Mouse (Mus musculus): ENCODE data around the gene Itga5. TPM values are rescaled to one million over a fixed set of nuclear protein-coding genes. Genes with fewer than 3 reads are reported as not detected.
"Not testable (repeated sequence)": the region's sequence is repeated elsewhere in the genome, so short reads cannot be mapped to it uniquely, and the experiment has no call there.

Itga5 gene
- 1 to 10 TPM; 7.4 to 7.6 TPM for total RNA-seq (2021)

DNA sequence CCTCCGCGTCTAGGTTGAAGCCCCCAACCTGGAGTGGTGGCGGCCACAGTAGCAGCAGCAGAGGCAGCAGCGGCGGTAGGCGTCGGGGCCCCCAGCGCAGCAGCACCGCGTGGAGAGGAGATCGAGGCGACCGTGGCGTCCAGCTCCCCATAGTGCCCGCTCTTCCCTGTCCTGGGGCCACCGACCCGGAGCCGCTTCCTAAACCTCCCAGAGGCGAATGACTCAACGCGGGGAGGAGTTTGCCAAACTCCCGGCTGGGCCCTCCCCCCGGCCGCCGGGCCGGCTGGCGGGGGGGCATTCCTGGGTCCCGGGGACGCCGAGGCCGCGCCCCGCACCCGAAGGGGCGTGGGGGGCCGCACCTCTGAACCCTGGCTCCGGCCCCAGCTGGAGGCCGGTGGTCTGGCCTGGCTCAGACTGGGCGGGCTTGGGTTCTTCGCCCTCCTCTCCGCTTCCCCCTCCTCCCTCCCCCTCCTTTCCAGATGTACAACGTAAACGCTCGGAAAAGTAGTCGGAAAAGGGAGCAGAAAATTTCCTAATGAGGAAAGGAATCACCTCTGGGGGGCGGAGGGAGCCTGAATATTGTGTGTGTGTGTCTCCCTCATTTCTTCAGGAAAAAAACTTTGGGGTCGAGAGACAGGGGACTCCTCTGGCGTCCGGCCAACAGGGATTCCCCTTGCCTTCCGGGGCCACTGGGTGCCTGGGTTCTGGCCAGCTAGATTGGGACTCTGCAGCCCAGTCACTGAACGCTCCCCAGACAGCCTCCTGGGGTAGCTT is at the start of gene Itga5:
TSS of gene Itga5 (minus strand) at position 388 of the 774 bp plus-strand sequence.
- peak; percentile 39 for DNase-seq
- intact Hi-C loops (cut with DNase I), result no loop called here

DNA sequence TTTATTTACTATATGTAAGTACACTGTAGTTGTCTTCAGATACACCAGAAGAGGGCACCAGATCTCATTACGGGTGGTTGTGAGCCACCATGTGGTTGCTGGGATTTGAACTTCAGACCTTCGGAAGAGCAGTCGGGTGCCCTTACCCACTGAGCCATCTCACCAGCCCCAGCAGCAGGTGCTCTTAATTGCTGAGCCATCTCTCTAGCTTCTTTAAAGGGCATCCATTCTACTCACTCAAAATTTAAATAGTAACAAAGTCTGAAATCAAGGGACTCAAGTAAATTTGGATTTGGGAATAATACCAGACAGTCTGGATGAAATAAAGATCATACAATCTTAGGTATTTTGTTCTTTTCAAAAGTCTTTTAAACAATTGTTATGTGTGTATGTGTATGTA is 39.0 kb upstream of the Itga5 start:
- DNase-seq; intact Hi-C loops (cut with DNase I): not testable (repeated sequence)

DNA sequence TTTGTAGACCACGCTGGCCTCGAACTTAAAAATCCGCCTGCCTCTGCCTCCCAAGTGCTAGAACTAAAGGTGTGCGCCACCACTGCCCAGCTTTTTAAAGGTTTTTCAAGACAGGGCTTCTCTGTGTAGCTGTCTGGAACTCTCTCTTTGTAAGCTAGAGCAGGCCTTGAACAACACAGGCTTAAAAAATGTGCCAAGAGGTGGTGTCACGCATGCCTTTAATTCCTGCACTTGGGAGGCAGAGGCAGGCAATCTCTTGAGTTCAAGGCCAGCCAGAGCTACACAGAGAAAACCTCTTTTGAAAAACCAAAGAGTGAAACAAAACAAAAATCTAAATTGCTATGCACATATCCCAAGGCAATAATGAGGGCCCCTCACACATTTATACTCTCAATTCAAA is 34.8 kb upstream of the Itga5 start:
- no peak for DNase-seq
- intact Hi-C loops (cut with DNase I), result no loop called here

DNA sequence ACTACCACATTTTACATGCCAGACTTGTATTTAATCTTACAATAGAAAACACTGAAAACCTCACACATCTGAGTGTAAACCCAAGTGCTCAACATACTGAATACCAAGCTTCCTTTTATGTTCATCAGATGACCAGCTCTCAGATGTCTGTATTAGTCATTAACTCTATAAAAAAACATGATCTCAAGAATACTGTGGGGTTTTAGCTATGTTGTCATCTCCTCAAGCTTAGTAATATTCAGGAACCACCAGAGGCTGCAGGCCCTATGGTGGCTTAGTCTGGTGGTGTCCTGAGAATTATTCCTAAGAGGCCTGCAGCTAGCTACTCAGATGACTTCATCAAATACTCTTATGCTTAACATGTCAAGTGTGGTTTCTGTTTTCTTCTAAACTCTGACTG is 27.0 kb upstream of the Itga5 start:
- intact Hi-C loops (cut with DNase I), result no loop called here
- DNase-seq, result no peak

DNA sequence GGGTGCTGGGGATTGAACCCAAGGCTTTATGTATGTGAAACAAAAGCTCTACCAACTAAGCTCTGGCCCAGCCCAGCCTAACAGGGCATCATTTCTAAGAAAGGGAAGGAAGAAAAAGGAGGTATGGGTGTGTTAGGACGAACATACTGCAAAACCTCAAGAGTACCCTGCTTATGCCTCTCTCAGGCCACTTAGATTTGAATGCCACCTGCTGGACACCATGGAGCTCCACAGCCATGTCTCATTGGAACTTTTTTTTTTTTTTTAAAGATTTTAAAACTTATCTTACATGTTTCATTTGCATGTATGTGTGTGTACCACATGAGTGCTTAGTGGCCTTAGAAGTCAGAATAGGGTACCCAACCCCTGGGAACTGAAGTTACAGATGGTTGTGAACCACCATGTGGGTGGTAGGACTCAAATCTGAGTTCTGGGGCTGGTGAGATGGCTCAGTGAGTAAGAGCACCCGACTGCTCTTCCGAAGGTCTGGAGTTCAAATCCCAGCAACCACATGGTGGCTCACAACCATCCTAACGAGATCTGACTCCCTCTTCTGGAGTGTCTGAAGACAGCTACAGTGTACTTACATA is 22.1 kb upstream of the Itga5 start:
- no peak for DNase-seq
- intact Hi-C loops (cut with DNase I), result no loop called here

DNA sequence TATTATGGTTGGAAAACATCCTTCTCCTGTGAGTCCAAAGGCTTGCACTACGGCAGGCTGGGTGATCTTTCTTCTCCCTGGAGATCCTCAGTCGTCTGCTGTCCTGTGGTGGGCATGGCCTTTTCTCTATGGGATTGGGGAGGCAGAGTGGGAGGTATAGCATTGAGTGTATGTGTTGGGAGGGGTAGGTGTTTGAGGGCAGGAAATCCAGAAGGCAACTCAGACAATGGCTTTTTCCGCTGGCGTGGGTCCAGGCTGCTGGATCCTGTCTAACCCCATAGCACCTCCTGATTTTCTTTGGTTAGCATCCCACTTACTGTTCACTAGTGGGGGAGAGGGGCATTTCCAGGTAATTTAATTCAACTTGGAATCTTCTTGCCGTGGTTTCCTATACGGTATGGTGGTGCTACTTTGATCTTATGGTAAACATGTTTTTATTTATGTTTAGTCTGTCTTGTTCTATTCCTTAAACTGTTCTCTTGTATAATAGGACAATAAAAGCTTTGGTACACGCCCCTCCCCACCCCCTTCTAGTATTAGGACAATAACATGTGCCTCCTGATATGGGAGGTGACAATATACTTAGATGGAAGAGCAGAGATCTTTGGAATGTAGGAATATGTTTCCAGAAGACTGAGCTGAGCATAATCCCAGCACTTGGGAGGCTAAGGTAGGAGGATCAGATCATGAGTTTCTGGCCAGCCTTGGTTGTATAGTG is 17.4 kb upstream of the Itga5 start:
- DNase-seq, result no peak
- intact Hi-C loops (cut with DNase I), result no loop called here

DNA sequence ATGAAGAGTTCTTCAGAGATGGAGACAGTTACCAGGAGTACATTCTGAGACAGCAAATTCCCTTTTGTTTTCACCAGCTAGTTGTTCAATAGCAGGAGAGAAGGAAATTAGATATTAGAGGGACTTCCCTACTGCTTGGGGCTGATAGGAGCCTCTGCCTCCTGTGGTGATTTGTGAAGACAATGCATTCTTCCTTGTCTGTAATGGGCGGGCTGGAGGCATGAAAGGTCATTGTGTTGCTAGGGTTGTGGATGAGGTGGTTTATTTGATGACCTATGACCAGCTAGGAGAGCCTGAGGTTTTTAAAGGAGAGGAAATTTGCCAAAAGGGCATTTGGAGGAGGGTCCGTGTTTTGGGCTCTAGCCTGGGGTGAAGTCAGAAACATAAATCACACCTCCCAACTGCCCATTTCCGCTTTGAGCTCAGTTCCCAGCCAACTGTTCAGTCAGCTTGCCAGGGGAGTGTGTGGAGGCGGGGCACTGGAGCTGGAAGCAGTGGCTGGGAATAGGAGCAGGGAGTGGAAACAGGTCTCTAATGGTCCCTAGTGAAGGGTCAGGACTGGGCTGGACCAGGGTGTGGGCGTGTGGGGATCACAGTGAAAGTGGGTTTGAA is 16.3 kb upstream of the Itga5 start:
- DNase-seq, result peak; percentile 35
- intact Hi-C loops (cut with DNase I), result no loop called here

DNA sequence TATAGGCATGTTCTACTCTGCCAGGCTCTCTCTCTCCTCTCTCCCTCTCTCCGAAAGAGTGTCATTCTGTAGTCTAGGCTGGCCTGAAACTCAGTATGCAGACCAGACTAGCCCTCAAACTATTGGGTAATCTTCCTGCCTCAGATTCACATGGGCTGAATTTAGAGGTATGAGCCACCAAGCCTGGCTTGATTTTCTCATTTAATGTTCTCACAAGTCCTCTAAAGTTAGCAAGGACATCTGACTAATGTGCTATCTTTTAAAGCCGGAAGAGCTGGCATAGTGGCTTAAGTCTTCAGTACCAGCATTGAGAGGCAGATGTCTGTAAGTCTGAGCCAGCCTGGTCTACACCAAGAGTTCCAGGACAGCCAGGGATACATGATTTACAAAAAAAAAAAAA is 15.5 kb upstream of the Itga5 start:
- DNase-seq, result no peak
- intact Hi-C loops (cut with DNase I), result no loop called here

DNA sequence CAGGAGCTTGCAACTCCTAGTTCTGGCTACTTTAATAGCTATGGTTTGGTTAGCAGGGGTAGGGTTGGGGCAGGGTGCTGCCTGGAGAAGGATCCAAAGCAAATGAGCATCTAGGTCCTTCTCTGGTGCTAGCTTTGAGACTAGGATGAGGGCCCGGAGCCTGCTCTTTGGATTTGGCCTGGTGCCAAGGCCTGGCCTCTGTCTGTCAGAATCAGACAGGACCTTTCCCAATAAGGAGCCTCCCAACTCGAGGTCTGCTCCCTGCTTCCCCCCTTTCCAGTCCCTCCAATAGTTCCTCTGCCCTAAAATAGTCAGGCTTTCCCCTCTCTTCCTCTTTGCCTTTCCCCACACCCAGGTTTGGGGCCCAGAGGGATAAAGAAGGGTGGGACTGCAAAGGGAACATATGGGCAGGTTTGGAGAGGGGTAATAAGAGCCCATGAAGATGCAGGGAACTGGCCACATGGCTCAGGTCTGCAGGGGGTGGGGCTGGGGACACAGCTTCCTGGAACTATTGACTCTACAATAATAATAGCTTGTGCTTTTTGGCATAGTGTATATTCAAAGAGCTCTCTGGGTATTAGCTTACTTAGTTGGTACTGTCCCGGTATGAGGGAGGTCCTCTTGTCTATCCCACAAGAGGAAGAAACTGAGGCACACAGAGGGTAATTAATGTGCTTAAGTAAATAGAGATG is 12.2 kb upstream of the Itga5 start:
- DNase-seq, result no peak
- intact Hi-C loops (cut with DNase I), result no loop called here

DNA sequence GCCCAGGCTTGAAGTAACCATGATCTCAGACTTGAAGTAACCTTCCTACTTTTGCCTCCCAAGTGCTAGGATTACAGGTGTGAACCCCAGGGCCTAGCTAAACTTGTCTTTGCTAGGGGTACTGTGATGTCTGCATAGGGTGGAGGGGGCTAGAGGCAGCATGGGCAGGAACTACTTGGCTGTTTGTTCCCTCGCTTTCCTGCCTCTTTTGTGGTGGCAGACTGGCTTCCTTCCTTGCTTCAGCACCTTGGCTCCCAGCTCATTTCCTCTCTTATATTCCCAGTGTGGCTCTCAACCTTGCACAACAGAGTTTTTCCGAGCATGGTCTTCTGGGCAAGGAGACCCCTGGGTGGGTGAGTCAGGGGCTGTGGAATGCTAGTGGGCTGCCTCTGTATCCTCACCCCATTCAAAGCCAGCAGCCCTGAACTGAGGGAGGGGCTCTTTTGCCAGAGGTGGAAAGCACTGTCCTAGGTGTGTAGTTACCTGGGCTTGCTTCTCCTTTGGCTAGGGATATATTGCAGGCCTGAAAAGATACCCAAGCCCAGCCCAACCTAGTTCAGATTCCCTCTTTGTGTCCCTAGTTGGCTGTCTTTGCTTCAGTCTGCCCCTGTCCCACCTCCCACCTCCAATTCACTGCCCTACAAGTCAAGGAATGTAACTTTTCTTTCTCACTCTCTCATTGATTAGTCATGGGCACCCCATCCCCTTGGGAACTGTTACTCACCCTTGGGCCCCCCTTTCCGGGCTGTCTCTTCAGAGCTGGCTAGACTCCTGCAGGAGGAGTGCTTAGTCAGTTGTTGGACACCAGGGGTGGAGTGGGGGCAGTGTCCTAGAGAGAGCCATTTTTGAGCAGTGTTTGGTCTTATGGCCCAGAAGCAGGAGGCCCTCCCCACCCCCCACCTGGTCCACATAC is 11.4 kb upstream of the Itga5 start:
- DNase-seq, result no peak
- intact Hi-C loops (cut with DNase I), result no loop called here

DNA sequence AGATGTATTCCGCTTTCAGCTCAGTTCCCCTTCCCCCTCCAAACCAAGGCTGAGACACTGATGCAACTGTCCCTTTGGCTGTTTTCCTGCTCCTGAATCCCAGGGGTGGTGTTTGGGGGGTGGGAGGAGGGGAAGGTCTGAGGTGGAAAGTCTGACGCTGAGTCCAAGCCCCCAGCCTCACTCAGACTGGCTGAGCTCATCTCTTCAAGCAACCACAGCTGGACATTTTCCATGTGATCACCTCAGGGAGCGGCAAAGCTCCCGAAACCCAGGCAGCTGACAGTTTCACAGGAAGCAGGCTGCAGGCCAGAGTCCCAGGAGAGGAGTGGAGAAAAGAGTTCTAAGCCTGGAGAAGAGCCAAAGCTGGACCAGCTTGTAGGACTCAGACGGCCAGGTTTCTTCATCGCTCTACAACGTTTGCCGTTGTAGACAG is 10.3 kb upstream of the Itga5 start:
- intact Hi-C loops (cut with DNase I), result no loop called here
- DNase-seq, result peak; percentile 56

DNA sequence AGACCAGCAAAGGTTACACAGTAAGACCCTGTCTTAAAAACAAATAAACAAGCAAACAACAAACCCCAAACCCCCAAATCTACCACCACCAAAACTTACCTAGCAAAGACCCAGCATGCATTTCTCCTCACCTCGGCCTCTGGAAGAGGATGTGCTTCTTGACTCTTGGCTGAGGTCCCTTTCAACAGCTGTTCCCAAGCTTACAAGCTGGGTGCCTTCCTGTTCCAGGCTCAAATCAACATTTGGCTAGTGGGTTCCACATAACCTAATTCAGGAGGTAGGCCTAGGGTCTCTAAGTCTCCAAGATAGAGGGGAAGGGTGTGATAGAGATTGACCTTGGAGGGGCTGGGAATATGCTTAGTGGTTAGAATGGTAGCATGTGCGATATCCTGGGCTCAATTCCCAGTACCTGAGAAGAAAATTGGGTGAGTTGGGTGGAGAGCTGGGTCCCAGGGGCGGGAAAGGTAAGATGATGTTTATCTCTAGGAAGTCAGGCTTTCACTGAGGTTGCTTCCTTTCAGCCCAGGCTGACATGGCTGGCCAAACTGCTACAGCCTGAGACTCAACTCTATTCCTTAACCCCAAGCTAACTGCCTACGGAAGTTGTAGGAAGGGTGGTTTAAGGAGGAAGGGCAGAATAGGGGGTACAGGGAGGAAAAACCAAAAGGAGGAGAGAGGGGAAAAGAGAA is 8.7 kb upstream of the Itga5 start:
- no peak for DNase-seq
- intact Hi-C loops (cut with DNase I), result no loop called here

DNA sequence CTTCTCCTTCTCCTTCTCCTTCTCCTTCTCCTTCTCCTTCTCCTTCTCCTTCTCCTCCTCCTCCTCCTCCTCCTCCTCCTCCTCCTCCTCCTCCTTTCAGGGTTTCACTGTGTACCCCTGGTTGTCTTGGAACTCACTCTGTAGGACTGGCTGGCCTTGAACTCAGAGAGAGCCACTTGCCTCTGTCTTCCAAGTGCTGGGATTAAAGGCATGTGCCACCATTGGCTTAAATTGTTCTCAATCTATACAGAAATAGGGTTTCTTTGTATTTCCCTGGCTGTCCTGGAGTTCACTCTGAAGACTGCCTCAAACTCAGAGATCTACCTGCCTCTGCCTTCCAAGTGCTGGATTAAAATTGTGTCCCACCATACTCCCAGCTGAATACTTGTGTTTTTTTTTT is 5.9 kb upstream of the Itga5 start:
- DNase-seq, result no peak
- intact Hi-C loops (cut with DNase I), result no loop called here

DNA sequence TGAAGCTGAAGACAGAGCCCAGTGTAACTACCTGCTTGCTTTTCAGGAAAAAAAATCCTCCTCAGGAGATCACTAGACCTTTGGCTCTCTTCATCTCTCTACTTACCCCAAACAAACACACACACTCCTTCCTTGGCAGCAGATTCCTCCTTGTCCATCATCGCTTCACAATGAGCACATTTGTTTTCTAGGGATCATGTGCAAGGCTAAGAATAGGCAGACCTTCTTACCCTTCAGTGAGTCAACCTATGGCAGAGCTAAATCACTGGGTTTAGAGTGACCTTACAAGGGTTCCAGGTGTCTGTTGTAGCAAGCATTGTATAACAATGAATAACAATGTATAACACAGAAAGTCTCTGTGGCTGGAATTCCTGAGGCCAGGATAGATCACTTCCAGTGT is 5.2 kb upstream of the Itga5 start:
- intact Hi-C loops (cut with DNase I), result no loop called here
- no peak for DNase-seq

DNA sequence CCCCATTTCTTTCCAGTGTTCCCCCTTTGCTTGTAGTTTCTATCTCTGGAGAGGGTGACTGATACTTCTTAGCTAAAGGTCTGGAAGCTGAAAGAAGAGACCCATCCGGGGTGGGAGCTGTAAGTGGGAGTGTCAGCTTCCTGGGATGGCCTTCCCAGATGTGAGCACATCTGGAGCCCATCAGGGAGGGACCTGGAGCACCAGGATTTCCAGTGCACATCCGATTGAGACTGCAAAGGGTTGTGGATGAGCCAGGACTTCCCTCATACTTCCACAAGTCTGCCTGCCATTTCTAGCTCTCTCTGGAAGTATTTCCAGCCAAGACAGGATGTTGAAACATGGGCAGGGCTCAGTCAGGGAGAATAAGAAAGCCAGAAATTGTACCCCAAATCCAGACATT is 4.6 kb upstream of the Itga5 start:
- intact Hi-C loops (cut with DNase I), result no loop called here
- DNase-seq, result no peak

DNA sequence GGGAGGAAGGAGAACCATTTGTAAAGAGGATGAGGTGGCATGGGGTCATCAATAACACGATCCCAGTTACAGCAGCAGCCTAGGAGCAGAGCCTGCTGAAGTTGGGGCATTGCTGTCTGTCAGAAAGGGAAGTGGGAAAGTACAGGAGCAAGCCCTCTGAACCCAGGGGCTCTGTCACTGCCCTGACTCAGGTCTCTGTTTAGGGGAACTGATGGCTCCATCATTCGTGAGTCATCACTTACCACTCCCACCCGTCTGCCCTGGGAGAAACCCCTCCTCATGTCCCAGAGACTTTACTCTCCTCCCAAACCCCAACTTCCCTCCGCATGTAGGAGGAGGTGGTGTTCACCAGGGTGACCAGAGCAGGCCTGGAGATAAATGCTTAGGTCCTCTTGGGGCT is 3.9 kb upstream of the Itga5 start:
- intact Hi-C loops (cut with DNase I), result no loop called here
- no peak for DNase-seq

DNA sequence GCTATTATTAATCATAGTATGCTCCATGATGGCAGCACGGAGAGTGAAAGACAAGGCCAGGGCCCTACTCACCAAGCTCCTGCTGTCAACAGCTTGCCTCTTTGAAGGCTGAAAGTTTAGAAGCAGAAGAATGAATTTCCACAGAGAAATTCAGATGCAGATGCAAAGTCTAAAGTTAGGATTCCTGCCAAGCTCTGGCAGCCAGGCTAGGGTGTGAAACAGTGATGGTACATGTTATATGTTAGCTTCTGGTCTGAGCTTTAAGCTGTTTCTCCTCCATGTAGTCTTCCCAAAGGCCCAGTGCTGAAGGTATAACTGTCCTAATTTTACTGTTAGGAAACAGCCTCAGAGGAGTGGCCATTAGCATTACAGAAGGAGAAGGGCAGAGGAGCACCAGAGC is 2.6 kb upstream of the Itga5 start:
- DNase-seq, result no peak
- intact Hi-C loops (cut with DNase I), result no loop called here

DNA sequence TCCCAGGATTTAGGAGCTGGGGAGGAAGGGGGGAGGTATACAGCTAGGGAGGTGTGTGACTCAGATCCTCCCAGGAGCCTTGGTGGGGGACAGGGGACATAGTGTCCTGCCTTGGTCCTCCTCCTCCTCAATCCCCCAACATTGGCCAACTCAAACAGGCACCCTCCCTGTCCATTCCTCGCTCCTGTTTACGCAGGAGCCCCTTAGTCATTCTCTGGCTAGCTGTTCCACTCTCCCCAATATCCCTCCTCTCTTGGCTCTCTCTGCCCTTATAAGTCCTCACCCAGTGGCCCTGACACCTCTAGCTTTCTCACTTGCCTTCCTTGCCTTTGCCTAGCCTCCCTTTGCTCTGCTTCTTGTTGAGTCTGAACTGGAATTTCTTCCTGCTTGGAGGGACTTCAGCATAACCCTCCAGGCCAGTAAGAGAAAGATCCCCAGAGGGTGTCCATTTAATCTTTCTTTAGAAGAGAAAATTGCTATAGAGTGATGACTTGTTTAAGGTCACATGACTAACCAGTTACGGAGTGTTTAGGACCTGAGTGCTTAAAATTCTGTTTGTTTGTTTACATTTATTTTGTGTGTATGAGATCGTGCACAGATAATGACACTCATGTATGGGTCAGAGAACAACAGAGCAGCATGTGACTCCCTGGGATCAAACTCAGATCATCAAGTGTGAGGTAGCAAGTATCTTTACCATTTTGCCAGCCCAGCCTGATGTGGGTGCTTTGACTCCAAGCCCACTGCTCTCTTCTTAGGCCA is 1.8 kb upstream of the Itga5 start:
- intact Hi-C loops (cut with DNase I), result no loop called here
- no peak for DNase-seq

Data from left cerebral cortex, postnatal 4 days (tissue).